Mouse (Mus musculus) A20 (cell line): ENCODE results near the gene Cxcr5.

Experiments used
- DNase-seq: peaks from one replicate; pipeline ENCODE4 v3.0.0-alpha.2; 2011; ENCODE audit warnings: low read depth, low spot score

The Cxcr5 gene

GRCm38 (mm10) chr9:44509487-44510354 lies 52.0 kb downstream of the Cxcr5 start:
- peak; percentile 32 for DNase-seq

- DNase-seq = no peak
Observed at GRCm38 (mm10) chr9:44508721-44509486, 52.8 kb downstream of the Cxcr5 start.

GRCm38 (mm10) chr9:44508124-44508619 lies 53.5 kb downstream of the Cxcr5 start:
- DNase-seq = no peak

GRCm38 (mm10) chr9:44507345-44507744 lies 54.3 kb downstream of the Cxcr5 start:
- no peak for DNase-seq

- no peak for DNase-seq
Observed at GRCm38 (mm10) chr9:44506566-44506965, 55.1 kb downstream of the Cxcr5 start.

GRCm38 (mm10) chr9:44505824-44506467 lies 55.7 kb downstream of the Cxcr5 start:
- DNase-seq = no peak

- DNase-seq = no peak
Observed at GRCm38 (mm10) chr9:44504893-44505823, 56.5 kb downstream of the Cxcr5 start.

- peak; percentile 80 for DNase-seq
Observed at GRCm38 (mm10) chr9:44502006-44502405, 59.7 kb downstream of the Cxcr5 start.

- DNase-seq = no peak
Observed at GRCm38 (mm10) chr9:44501206-44501879, 60.3 kb downstream of the Cxcr5 start.

GRCm38 (mm10) chr9:44500638-44501175 lies 61.0 kb downstream of the Cxcr5 start:
- DNase-seq = no peak

GRCm38 (mm10) chr9:44500163-44500533 lies 61.5 kb downstream of the Cxcr5 start:
- no peak for DNase-seq

- DNase-seq = no peak
Observed at GRCm38 (mm10) chr9:44499356-44500162, 62.1 kb downstream of the Cxcr5 start.

GRCm38 (mm10) chr9:44498421-44499355 lies 63.0 kb downstream of the Cxcr5 start:
- no peak for DNase-seq

GRCm38 (mm10) chr9:44497624-44498377 lies 63.9 kb downstream of the Cxcr5 start:
- DNase-seq = no peak

GRCm38 (mm10) chr9:44496803-44497461 lies 64.7 kb downstream of the Cxcr5 start:
- no peak for DNase-seq

- no peak for DNase-seq
Observed at GRCm38 (mm10) chr9:44495810-44496344, 65.8 kb downstream of the Cxcr5 start.
